Mouse (Mus musculus) layer of hippocampus, adult 8-10 months (tissue): ENCODE data around the gene Slc26a6. TPM values are rescaled to one million over a fixed set of nuclear protein-coding genes. Genes with fewer than 3 reads are reported as not detected.
A peak's percentile ranks its signal among the peaks of the same experiment; 100 is the strongest.

ENCODE experiments used
- DNase-seq, 2 experiments: peaks; one replicate each; pipeline ENCODE4 v3.0.0; 2022; ENCODE audit warnings: low spot score in 2 of 2
- total RNA-seq, 4 experiments: library from RNA; stranded (reverse); gene quantifications; 2 replicates each; pipeline ENCODE4 v1.2.4; 2022

Slc26a6 gene
- 10 to 100 TPM; 17.0 to 22.2 (median 20.2) TPM for total RNA-seq

DNA sequence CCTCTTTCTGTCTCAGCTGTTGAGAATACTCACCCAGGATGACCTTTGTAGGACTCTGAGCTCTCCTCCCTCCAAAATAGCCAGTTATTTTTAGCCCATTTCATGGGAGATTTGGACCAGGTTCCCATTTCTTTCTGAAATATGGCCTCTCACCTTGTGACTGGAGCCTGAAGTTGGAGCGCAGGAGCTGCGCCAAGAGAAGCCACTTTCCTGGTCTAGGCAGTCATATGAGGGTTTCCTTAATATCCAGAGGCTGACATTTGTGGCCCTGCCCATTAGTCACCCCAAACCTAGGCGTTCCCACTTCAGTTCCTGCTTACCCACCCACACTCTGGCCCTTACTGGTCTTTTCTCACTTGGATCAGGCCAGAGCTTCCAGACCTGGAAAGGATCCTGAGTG, at the start of gene Slc26a6:
Gene Slc26a6 (plus strand): TSS at position 308 of the 400 bp plus-strand sequence.
- no peak for DNase-seq

GRCm38 (mm10) chr9:108805768-108806167, 47.3 kb upstream of the Slc26a6 start:
- DNase-seq: no peak

- no peak for DNase-seq
These were observed 46.7 kb upstream of the Slc26a6 start for GRCm38 (mm10) chr9:108806379-108806778.

DNA sequence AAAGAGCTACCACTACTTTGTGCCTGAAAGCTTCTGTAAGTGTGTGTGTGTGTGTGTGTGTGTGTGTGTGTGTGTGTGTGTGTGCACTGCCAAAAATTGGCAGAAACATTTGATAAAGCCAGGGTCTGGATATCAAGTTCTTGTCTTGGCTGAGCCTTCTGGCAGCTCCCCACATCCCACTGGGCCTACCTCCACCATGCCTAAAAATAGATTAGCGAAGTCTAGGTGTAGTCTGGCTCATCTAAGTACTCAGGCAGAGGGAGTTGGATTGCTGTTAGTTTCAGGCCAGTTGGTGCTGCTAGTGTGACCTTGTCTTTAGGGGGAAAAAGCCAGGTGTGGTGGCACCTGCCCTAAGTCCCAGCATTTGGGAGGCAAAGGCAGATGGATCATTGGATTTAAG, 46.3 kb upstream of the Slc26a6 start:
- DNase-seq: no peak

DNA sequence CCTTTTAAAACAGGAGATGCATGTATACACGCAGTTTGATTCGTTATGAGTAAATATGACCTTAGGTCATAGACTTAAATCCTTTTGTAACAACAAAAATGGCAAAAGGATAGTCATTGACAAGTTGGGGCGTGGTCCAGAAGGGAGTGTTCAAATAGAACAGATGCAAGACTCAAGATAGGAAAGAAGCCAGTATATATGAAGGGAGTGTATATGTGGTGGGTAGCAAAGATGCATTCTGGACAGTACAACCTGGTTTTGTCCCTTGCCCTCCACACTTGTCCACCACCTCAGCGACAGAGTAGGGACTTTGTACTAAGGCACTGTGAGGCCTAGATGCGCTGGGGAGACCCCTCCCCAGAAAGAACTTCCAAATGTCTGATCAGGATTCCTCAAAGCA, 45.4 kb upstream of the Slc26a6 start:
- no peak for DNase-seq

- DNase-seq: peak; percentile 81 to 92
These were observed 44.9 kb upstream of the Slc26a6 start, which contains the start of gene Nckipsd for GRCm38 (mm10) chr9:108808163-108808665. Gene Nckipsd, plus strand, starts transcription at chr9:108808368.

DNA sequence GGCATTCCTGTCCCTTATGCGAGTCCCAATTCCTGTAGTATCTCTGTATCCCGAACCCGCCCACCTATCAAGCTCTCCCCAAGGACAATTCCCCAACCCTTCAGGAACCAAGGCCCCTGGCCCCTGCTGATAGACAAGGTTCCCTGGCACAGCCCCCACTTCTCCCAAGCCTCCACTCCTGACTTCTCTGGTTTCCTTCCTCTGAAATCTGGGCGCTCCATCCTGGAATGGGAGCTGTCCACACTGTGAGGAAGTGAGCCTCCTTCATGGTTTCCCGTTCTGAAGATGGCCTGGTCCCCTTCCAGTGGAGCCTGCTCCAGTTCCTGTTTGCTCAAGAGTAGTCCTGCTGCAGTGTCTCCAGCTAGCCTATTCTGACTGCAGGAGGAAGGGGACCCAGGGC, 43.9 kb upstream of the Slc26a6 start:
- DNase-seq: no peak

- DNase-seq: no peak
These were observed 43.4 kb upstream of the Slc26a6 start for GRCm38 (mm10) chr9:108809723-108810122.

GRCm38 (mm10) chr9:108810516-108810915, 42.6 kb upstream of the Slc26a6 start:
- DNase-seq: no peak

DNA sequence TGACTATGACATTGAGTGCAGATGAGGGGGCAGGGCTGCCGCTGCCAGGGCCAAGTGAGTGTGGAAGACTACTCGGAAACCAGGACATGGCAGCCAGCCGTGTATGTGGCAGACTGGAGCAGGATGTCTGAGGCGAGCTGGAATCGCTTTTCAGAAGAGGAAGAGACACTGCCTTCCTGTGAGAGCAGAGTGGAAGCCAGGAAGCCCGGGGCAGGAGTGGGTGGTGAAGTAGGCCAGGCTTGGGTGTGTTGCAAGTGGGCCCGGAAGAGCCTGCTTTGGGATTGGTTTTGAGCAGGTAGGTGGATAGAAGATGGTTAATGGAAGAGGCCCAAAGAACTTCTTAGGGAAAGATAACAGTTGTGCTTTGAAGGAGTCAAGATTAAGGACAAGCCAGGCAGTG, 37.5 kb upstream of the Slc26a6 start:
- no peak for DNase-seq

GRCm38 (mm10) chr9:108819495-108819894, 33.6 kb upstream of the Slc26a6 start:
- no peak for DNase-seq

- no peak for DNase-seq
These were observed 33.0 kb upstream of the Slc26a6 start for GRCm38 (mm10) chr9:108820077-108820476.

DNA sequence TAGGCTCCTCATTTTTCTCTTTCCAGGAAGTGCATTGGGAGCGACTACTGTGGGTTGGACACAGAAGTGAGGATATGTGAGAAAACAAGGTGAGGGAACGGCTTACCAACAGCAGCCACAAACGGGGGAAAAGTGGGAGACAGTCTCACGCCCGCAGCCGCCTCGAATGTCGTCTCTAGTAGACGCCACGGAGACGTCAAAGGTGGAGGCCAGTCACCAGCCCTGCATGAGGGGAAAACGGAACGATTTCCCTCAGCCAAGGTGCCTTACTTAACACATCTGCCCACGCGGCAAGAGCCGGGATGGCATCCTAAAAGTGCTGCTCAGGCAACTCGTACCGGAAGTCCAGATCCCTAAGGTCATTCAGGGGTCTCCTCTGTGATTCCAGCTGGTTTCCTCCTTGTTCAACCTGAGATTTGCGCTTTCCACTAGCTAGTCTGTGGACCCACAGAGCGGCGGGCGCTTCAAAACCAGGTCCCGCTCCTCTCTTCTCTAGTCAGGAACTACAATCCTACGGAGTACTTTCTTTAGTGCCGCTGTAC, 28.9 kb upstream of the Slc26a6 start:
- no peak for DNase-seq

GRCm38 (mm10) chr9:108824755-108825413, 28.2 kb upstream of the Slc26a6 start:
- DNase-seq: peak; percentile 90 to 92

GRCm38 (mm10) chr9:108825820-108826699, 27.0 kb upstream of the Slc26a6 start, which contains the start of gene Celsr3:
Gene Celsr3, plus strand, starts transcription at chr9:108826320.
- DNase-seq: peak; percentile 81 to 89

DNA sequence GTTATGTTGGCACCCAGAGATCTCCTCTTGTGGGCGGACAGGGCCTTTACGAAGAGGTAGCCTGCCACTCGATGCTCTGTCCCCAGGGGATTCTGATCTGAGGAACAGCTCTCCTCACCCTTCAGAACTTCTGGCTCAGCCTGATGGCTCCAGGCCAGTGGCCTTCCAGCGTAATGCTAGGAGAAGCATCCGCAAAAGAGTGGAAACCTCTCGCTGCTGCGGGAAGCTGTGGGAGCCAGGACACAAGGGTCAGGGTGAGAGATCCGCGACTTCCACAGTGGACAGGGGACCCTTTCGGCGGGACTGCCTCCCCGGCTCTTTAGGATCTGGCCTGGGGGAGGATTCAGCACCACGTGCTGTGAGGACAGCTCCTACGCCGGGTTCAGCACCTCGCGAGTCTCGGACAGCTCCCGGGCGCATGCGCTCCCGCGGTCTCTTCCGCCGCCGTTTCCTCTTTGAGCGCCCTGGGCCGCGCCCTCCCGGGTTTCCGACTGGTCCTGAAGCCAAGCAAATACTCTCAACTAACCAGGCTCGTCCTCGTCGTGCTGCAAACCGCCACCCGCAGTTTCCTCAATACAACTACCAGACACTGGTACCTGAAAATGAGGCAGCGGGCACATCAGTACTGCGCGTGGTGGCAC, 26.3 kb upstream of the Slc26a6 start:
- peak in 1 of 2 experiments; percentile 65 for DNase-seq

DNA sequence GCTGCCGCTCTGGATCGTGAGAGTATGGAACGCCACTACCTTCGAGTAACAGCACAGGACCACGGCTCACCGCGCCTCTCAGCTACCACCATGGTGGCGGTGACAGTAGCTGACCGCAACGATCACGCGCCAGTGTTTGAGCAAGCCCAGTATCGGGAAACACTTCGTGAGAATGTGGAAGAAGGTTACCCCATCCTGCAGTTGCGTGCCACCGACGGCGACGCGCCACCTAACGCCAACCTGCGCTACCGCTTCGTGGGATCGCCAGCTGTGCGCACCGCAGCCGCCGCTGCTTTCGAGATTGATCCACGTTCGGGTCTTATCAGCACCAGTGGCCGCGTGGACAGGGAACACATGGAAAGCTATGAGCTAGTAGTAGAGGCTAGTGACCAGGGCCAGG, 25.6 kb upstream of the Slc26a6 start:
- DNase-seq: no peak

GRCm38 (mm10) chr9:108827906-108828305, 25.2 kb upstream of the Slc26a6 start:
- DNase-seq: no peak

DNA sequence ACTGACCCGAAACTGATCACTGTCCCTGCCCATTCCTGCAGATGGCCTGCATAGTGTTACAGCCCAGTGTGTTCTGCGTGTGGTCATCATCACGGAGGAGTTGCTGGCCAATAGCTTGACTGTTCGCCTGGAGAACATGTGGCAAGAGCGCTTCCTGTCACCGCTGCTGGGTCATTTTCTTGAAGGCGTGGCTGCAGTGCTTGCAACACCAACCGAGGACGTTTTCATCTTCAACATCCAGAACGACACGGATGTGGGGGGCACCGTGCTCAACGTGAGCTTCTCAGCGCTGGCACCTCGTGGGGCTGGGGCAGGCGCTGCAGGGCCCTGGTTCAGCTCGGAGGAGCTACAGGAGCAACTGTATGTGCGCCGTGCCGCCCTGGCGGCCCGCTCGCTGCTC, 21.4 kb upstream of the Slc26a6 start:
- DNase-seq: no peak

- DNase-seq: peak; percentile 63 to 72
These were observed 20.5 kb upstream of the Slc26a6 start for GRCm38 (mm10) chr9:108832390-108833108.

GRCm38 (mm10) chr9:108842989-108843388, 10.1 kb upstream of the Slc26a6 start:
- peak; percentile 60 to 62 for DNase-seq
